Mouse (Mus musculus): ENCODE measurements at regions not wholly inside any gene's neighbourhood (a gene's known extent, or its start where the extent isn't known, plus 50 kb on each side); places are given as distances from the start of the nearest gene placed in this dataset.

GRCm38 (mm10) chr9:61119252-61119651, 252.9 kb upstream of the Tle3 start:
- no peak overlapping the region for H3K4me3 ChIP-seq (ENCODE audit: low read depth, low read length)
- 77% methylated on average over 3 of the region's 3 CpGs for WGBS
- no peaks in the 10 kb centered on the region for H3K36me3 ChIP-seq (ENCODE audit: control insufficient read depth, insufficient read depth)
- no peak overlapping the region for H3K4me2 ChIP-seq (replicated peaks; ENCODE audit: low read depth)
- ATAC-seq = no peak
- TF ChIP-seq CTCF (IDR thresholded peaks at IDR 0.05; ENCODE audit: low read depth) = no peak
- H3K4me1 ChIP-seq (replicated peaks; ENCODE audit: control insufficient read depth, insufficient read depth, low read length) = no peaks in the 10 kb centered on the region
- H3K27ac ChIP-seq (ENCODE audit: low read depth, low read length) = no peak overlapping the region
- no peaks in the 10 kb centered on the region for H3K27me3 ChIP-seq (replicated peaks; ENCODE audit: control insufficient read depth, insufficient read depth, low read length)
- no peak overlapping the region for H3K9ac ChIP-seq (ENCODE audit: low read depth, low read length)
- H3K9me3 ChIP-seq (ENCODE audit: control insufficient read depth) = no peaks in the 10 kb centered on the region

- H3K4me1 ChIP-seq (replicated peaks; ENCODE audit: control insufficient read depth, insufficient read depth, low read length) = no peaks in the 10 kb centered on the region
- no peak for ATAC-seq
- H3K36me3 ChIP-seq (ENCODE audit: control insufficient read depth, insufficient read depth) = no peaks in the 10 kb centered on the region
- H3K9ac ChIP-seq (ENCODE audit: low read depth, low read length) = no peak overlapping the region
- TF ChIP-seq CTCF (IDR thresholded peaks at IDR 0.05; ENCODE audit: low read depth) = no peak
- 96% methylated on average over 3 of the region's 3 CpGs for WGBS
- no peak overlapping the region for H3K4me3 ChIP-seq (ENCODE audit: low read depth, low read length)
- H3K27me3 ChIP-seq (replicated peaks; ENCODE audit: control insufficient read depth, insufficient read depth, low read length) = no peaks in the 10 kb centered on the region
- H3K27ac ChIP-seq (ENCODE audit: low read depth, low read length) = no peak overlapping the region
- H3K4me2 ChIP-seq (replicated peaks; ENCODE audit: low read depth) = no peak overlapping the region
- no peaks in the 10 kb centered on the region for H3K9me3 ChIP-seq (ENCODE audit: control insufficient read depth)
Measured at GRCm38 (mm10) chr9:61120531-61120930, 251.6 kb upstream of the Tle3 start.

GRCm38 (mm10) chr9:61120931-61121391, 251.2 kb upstream of the Tle3 start:
- H3K9me3 ChIP-seq (ENCODE audit: control insufficient read depth) = no peaks in the 10 kb centered on the region
- H3K4me2 ChIP-seq (replicated peaks; ENCODE audit: low read depth) = no peak overlapping the region
- WGBS = 56% methylated on average over 10 of the region's 10 CpGs
- no peaks in the 10 kb centered on the region for H3K4me1 ChIP-seq (replicated peaks; ENCODE audit: control insufficient read depth, insufficient read depth, low read length)
- no peak for ATAC-seq
- no peak overlapping the region for H3K9ac ChIP-seq (ENCODE audit: low read depth, low read length)
- no peaks in the 10 kb centered on the region for H3K36me3 ChIP-seq (ENCODE audit: control insufficient read depth, insufficient read depth)
- no peak for TF ChIP-seq CTCF (IDR thresholded peaks at IDR 0.05; ENCODE audit: low read depth)
- no peak overlapping the region for H3K4me3 ChIP-seq (ENCODE audit: low read depth, low read length)
- H3K27ac ChIP-seq (ENCODE audit: low read depth, low read length) = no peak overlapping the region
- no peaks in the 10 kb centered on the region for H3K27me3 ChIP-seq (replicated peaks; ENCODE audit: control insufficient read depth, insufficient read depth, low read length)

GRCm38 (mm10) chr9:61123431-61123830, 248.7 kb upstream of the Tle3 start:
- Histone ChIP-seq H3K36me3 (ENCODE audit: control insufficient read depth, insufficient read depth) (no peaks in the 10 kb centered on the region), H3K27ac (ENCODE audit: low read depth, low read length) (no peak overlapping the region), H3K27me3 (replicated peaks; ENCODE audit: control insufficient read depth, insufficient read depth, low read length) (no peaks in the 10 kb centered on the region), H3K4me1 (replicated peaks; ENCODE audit: control insufficient read depth, insufficient read depth, low read length) (no peaks in the 10 kb centered on the region), H3K4me2 (replicated peaks; ENCODE audit: low read depth) (no peak overlapping the region), H3K9ac (ENCODE audit: low read depth, low read length) (no peak overlapping the region), H3K9me3 (ENCODE audit: control insufficient read depth) (no peaks in the 10 kb centered on the region), H3K4me3 (ENCODE audit: low read depth, low read length) (no peak overlapping the region)
- no peak for ATAC-seq
- no peak for TF ChIP-seq CTCF (IDR thresholded peaks at IDR 0.05; ENCODE audit: low read depth)

GRCm38 (mm10) chr9:61125769-61126168, 246.4 kb upstream of the Tle3 start:
- no peak for ATAC-seq
- H3K27me3 ChIP-seq (replicated peaks; ENCODE audit: control insufficient read depth, insufficient read depth, low read length) = no peaks in the 10 kb centered on the region
- no peak overlapping the region for H3K27ac ChIP-seq (ENCODE audit: low read depth, low read length)
- H3K36me3 ChIP-seq (ENCODE audit: control insufficient read depth, insufficient read depth) = no peaks in the 10 kb centered on the region
- H3K9me3 ChIP-seq (ENCODE audit: control insufficient read depth) = no peaks in the 10 kb centered on the region
- H3K4me2 ChIP-seq (replicated peaks; ENCODE audit: low read depth) = no peak overlapping the region
- no peak overlapping the region for H3K4me3 ChIP-seq (ENCODE audit: low read depth, low read length)
- no peak for TF ChIP-seq CTCF (IDR thresholded peaks at IDR 0.05; ENCODE audit: low read depth)
- no peaks in the 10 kb centered on the region for H3K4me1 ChIP-seq (replicated peaks; ENCODE audit: control insufficient read depth, insufficient read depth, low read length)
- H3K9ac ChIP-seq (ENCODE audit: low read depth, low read length) = no peak overlapping the region
- WGBS = 69% methylated on average over 7 of the region's 7 CpGs

- no peaks in the 10 kb centered on the region for H3K36me3 ChIP-seq (ENCODE audit: control insufficient read depth, insufficient read depth)
- WGBS = 63% methylated on average over 2 of the region's 2 CpGs
Measured at GRCm38 (mm10) chr9:61128077-61128476, 244.1 kb upstream of the Tle3 start.

GRCm38 (mm10) chr9:61129186-61129585, 243.0 kb upstream of the Tle3 start:
- H3K4me3 ChIP-seq (ENCODE audit: low read depth, low read length) = no peak overlapping the region
- H3K9me3 ChIP-seq (ENCODE audit: control insufficient read depth) = no peaks in the 10 kb centered on the region
- H3K27me3 ChIP-seq (replicated peaks; ENCODE audit: control insufficient read depth, insufficient read depth, low read length) = no peaks in the 10 kb centered on the region
- 57% methylated on average over 5 of the region's 5 CpGs for WGBS
- no peaks in the 10 kb centered on the region for H3K36me3 ChIP-seq (ENCODE audit: control insufficient read depth, insufficient read depth)
- no peaks in the 10 kb centered on the region for H3K4me1 ChIP-seq (replicated peaks; ENCODE audit: control insufficient read depth, insufficient read depth, low read length)
- H3K27ac ChIP-seq (ENCODE audit: low read depth, low read length) = no peak overlapping the region
- no peak for TF ChIP-seq CTCF (IDR thresholded peaks at IDR 0.05; ENCODE audit: low read depth)
- H3K4me2 ChIP-seq (replicated peaks; ENCODE audit: low read depth) = no peak overlapping the region
- H3K9ac ChIP-seq (ENCODE audit: low read depth, low read length) = no peak overlapping the region
- no peak for ATAC-seq

More at GRCm38 (mm10) chr9:61128077-61128476, 244.1 kb upstream of the Tle3 start:
- Histone ChIP-seq H3K9ac (ENCODE audit: low read depth, low read length) (no peak overlapping the region), H3K4me1 (replicated peaks; ENCODE audit: control insufficient read depth, insufficient read depth, low read length) (no peaks in the 10 kb centered on the region), H3K4me2 (replicated peaks; ENCODE audit: low read depth) (no peak overlapping the region), H3K9me3 (ENCODE audit: control insufficient read depth) (no peaks in the 10 kb centered on the region), H3K4me3 (ENCODE audit: low read depth, low read length) (no peak overlapping the region), H3K27ac (ENCODE audit: low read depth, low read length) (no peak overlapping the region), H3K27me3 (replicated peaks; ENCODE audit: control insufficient read depth, insufficient read depth, low read length) (no peaks in the 10 kb centered on the region)
- no peak for TF ChIP-seq CTCF (IDR thresholded peaks at IDR 0.05; ENCODE audit: low read depth)
- ATAC-seq = no peak
